ENCODE assay signal across 14 mouse cellular contexts in genomic region chr9:116428475-116428874, GRCm38 (mm10).
DNase-seq lines count a peak whose midpoint lies in the region; ATAC-seq and TF ChIP-seq lines count a peak whose summit lies in the region.
"Had no signal": no experiment of that assay in that cellular context is flagged by ENCODE, and none has a peak within 500 bp of the region (broad histone marks: within the 10 kb centered on the region; RNA-seq: fewer than 3 reads in every experiment).

No protein-coding gene starts in this region.

- peaks cover 20% of the 10 kb centered on the region for H3K4me1 ChIP-seq in intestine, embryonic 14.5 days (replicated peaks; ENCODE audit: control insufficient read depth, insufficient read depth, low read length)
- H3K4me1 ChIP-seq in intestine, postnatal 0 days (replicated peaks; ENCODE audit: control insufficient read depth, insufficient read depth, low read length), result no peaks in the 10 kb centered on the region
- 0 out of 2 replicates have a peak, but pooled peaks cover 4% of the 10 kb centered on the region for H3K4me1 ChIP-seq in limb, embryonic 11.5 days (ENCODE audit: control insufficient read depth, insufficient read depth, low read length)
- H3K4me1 ChIP-seq: liver, embryonic 12.5 days; megakaryocyte, embryonic 14.5 days had no signal

- ATAC-seq in intestine, embryonic 14.5 days (replicated peaks; ENCODE audit: low FRiP score, low TSS enrichment, low read depth), result 0 out of 2 replicates have a peak, but pooled peaks have one; percentile 22
- ATAC-seq in intestine, postnatal 0 days, result no peak
- peak; percentile 57; the same call in 1 of the 2 replicates for ATAC-seq in limb, embryonic 11.5 days (ENCODE audit: insufficient number of reproducible peaks, low FRiP score, low TSS enrichment, low read depth)
- ATAC-seq: liver, embryonic 12.5 days had no signal

- WGBS in intestine, embryonic 14.5 days, result 28% methylated on average over 6 of the region's 6 CpGs
- 51% methylated on average over 6 of the region's 6 CpGs for WGBS in intestine, postnatal 0 days
- WGBS in limb, embryonic 11.5 days, result 24% methylated on average over 6 of the region's 6 CpGs

- H3K4me2 ChIP-seq in intestine, embryonic 14.5 days (ENCODE audit: low read length), result no peak overlapping the region
- no peak overlapping the region for H3K4me2 ChIP-seq in intestine, postnatal 0 days (replicated peaks; ENCODE audit: low read depth)
- no peak overlapping the region for H3K4me2 ChIP-seq in limb, embryonic 11.5 days (ENCODE audit: low read depth, severe bottlenecking)
- H3K4me2 ChIP-seq: liver, embryonic 12.5 days had no signal

- no peaks in the 10 kb centered on the region for H3K27me3 ChIP-seq in intestine, embryonic 14.5 days (replicated peaks; ENCODE audit: control insufficient read depth, insufficient read depth, low read length)
- H3K27me3 ChIP-seq in intestine, postnatal 0 days (replicated peaks; ENCODE audit: control insufficient read depth, insufficient read depth, low read length), result no peaks in the 10 kb centered on the region
- no peaks in the 10 kb centered on the region for H3K27me3 ChIP-seq in limb, embryonic 11.5 days (ENCODE audit: control insufficient read depth, insufficient read depth, low read length)
- H3K27me3 ChIP-seq: liver, embryonic 12.5 days; megakaryocyte, embryonic 14.5 days had no signal

- H3K36me3 ChIP-seq in intestine, embryonic 14.5 days (ENCODE audit: control insufficient read depth, insufficient read depth, low read length), result no peaks in the 10 kb centered on the region
- H3K36me3 ChIP-seq in intestine, postnatal 0 days (ENCODE audit: control insufficient read depth, insufficient read depth), result no peaks in the 10 kb centered on the region
- H3K36me3 ChIP-seq in limb, embryonic 11.5 days (ENCODE audit: control insufficient read depth, insufficient read depth, low read length), result no peaks in the 10 kb centered on the region
- H3K36me3 ChIP-seq: liver, embryonic 12.5 days had no signal

- H3K27ac ChIP-seq in intestine, embryonic 14.5 days (ENCODE audit: low read depth), result peak overlapping the region; percentile 57; the same call in 1 of the 2 replicates
- no peak overlapping the region for H3K27ac ChIP-seq in intestine, postnatal 0 days (ENCODE audit: low read depth, low read length)
- H3K27ac ChIP-seq in limb, embryonic 11.5 days (replicated peaks; ENCODE audit: low read depth, low read length), result peak overlapping the region; percentile 25; the same call in 1 of the 2 replicates
- H3K27ac ChIP-seq: liver, embryonic 12.5 days had no signal

- DNase-seq in intestine, embryonic 14.5 days (ENCODE audit: low spot score), result no peak
- DNase-seq in embryo, embryonic 10 days (ENCODE audit: low spot score), result peak; percentile 43
- peak; percentile 24 for DNase-seq in embryo, embryonic 9.5 days (ENCODE audit: extremely low spot score)
- peak; percentile 57 for DNase-seq in limb, embryonic 11.5 days (ENCODE audit: low spot score)
- DNase-seq in gastrocnemius, adult 18-20 months (ENCODE audit: low spot score), result no peak
- DNase-seq in layer of hippocampus, adult 8-10 months (ENCODE audit: low spot score in 2 of 2), result no peak
- DNase-seq: cerebellum, adult 11 months; gastrocnemius, postnatal 36 days; kidney, adult 8-10 months; layer of hippocampus, adult 9-11 months; thymus, postnatal 36 days had no signal

- H3K4me3 ChIP-seq in intestine, embryonic 14.5 days (ENCODE audit: low read depth, low read length), result no peak overlapping the region
- H3K4me3 ChIP-seq in intestine, postnatal 0 days (ENCODE audit: low read depth, low read length), result no peak overlapping the region
- no peak overlapping the region for H3K4me3 ChIP-seq in limb, embryonic 11.5 days (ENCODE audit: low read depth, low read length)
- H3K4me3 ChIP-seq: liver, embryonic 12.5 days; megakaryocyte, embryonic 14.5 days had no signal

- TF ChIP-seq CTCF in intestine, postnatal 0 days (IDR thresholded peaks at IDR 0.05; ENCODE audit: low read depth), result no peak

- H3K9me3 ChIP-seq in intestine, embryonic 14.5 days (ENCODE audit: control insufficient read depth, low read length), result no peaks in the 10 kb centered on the region
- H3K9me3 ChIP-seq in intestine, postnatal 0 days (ENCODE audit: control insufficient read depth), result no peaks in the 10 kb centered on the region
- no peaks in the 10 kb centered on the region for H3K9me3 ChIP-seq in limb, embryonic 11.5 days (ENCODE audit: control insufficient read depth, low read length)
- H3K9me3 ChIP-seq: liver, embryonic 12.5 days had no signal

- no peak overlapping the region for H3K9ac ChIP-seq in intestine, embryonic 14.5 days (ENCODE audit: low read length)
- H3K9ac ChIP-seq in intestine, postnatal 0 days (ENCODE audit: low read depth, low read length), result no peak overlapping the region
- no peak overlapping the region for H3K9ac ChIP-seq in limb, embryonic 11.5 days (ENCODE audit: low read length)
- H3K9ac ChIP-seq: liver, embryonic 12.5 days had no signal

Comparison
In these comparisons a context has a peak if more than half of its experiments do, and no peak if none do; other contexts are left out.
1. DNase-seq: peak in embryo, embryonic 10 days (single experiment), embryo, embryonic 9.5 days (single experiment) and limb, embryonic 11.5 days (single experiment); none in intestine, embryonic 14.5 days (single experiment), gastrocnemius, adult 18-20 months (single experiment) and layer of hippocampus, adult 8-10 months (0 of 2).